Comparison of ENCODE assay signal across 8 mouse cellular contexts in the genomic region with DNA sequence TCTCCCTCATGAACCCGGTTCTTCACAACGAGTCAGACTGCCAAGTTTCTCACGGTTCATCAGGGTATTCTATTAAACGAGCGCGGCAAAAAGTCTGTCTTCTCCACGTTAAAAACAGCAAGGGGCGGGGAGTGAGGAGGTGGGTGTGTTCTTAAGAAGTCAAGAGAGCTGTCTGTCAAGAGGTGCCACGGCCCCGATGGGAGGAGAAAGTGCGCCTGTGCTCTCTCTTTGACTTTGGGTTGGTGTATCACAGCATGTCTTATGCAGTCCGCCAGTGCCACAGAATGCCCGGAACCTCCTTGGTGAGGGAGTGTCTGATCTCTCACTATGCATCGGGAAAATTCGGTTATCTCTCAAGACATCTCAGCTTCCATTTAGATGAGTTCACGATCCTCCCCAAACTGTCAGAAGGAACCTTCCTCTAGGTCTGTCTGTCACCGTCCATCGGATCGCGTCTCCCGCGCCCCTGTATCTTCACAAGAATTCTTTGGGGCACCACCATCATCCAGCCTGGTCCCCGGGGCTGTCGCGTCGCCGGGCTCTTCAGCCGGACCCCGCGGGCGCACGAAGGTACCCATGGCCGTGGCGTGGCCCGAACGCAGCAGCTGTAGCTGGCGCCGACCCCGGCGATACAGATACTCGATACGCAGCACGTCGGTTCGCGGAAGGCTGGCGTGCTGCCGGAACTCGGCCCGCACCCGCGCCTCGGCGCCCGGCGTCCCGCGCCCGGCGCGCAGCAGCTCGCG. TPM values are rescaled to one million over a fixed set of nuclear protein-coding genes. Genes with fewer than 3 reads are reported as not detected.
DNase-seq lines count a peak whose midpoint lies in the region; ATAC-seq and TF ChIP-seq lines count a peak whose summit lies in the region.

A gene (plus strand): TSS at position 202 of the 746 bp plus-strand sequence.

- H3K79me2 ChIP-seq in CH12.LX (replicated peaks; ENCODE audit: control insufficient read depth, extremely low read depth, insufficient read depth, poor library complexity, severe bottlenecking): no peaks in the 10 kb centered on the region

- TF ChIP-seq CTCF in CH12.LX (conservative IDR thresholded peaks at IDR 0.05 in 1 of 2, IDR thresholded peaks at IDR 0.05 in 1 of 2; ENCODE audit: low read depth in 2 of 2, low read length in 2 of 2): no peak

- peaks cover 11% of the 10 kb centered on the region for H3K9me3 ChIP-seq in CH12.LX (replicated peaks; ENCODE audit: low read length)
- H3K9me3 ChIP-seq in heart, embryonic 14.5 days (ENCODE audit: control insufficient read depth, low read length): no peaks in the 10 kb centered on the region
- no peaks in the 10 kb centered on the region for H3K9me3 ChIP-seq in liver, embryonic 16.5 days (replicated peaks; ENCODE audit: control insufficient read depth, low read length)
- H3K9me3 ChIP-seq in neural tube, embryonic 12.5 days: 0 out of 2 replicates have a peak, but pooled peaks cover 5% of the 10 kb centered on the region

- H3K4me1 ChIP-seq in CH12.LX (ENCODE audit: control insufficient read depth in 1 of 2, insufficient read depth in 2 of 2): peaks cover 9 to 33% of the 10 kb centered on the region in 2 experiments; a peak in 3 of 4 replicates
- H3K4me1 ChIP-seq in heart, embryonic 14.5 days (ENCODE audit: control insufficient read depth in 2 of 2, insufficient read depth in 2 of 2, low read length in 2 of 2): peaks cover 3 to 14% of the 10 kb centered on the region in 2 experiments; a peak in 3 of 4 replicates
- peaks cover 19% of the 10 kb centered on the region for H3K4me1 ChIP-seq in liver, embryonic 16.5 days (ENCODE audit: control insufficient read depth, low read depth, low read length)
- peaks cover 18% of the 10 kb centered on the region for H3K4me1 ChIP-seq in neural tube, embryonic 12.5 days

- WGBS in heart, embryonic 14.5 days: under 1% methylated on average over 63 of the region's 63 CpGs
- under 1% methylated on average over 63 of the region's 63 CpGs for WGBS in liver, embryonic 16.5 days (ENCODE audit: insufficient replicate concordance)
- under 1% methylated on average over 63 of the region's 63 CpGs for WGBS in neural tube, embryonic 12.5 days

- H3K27ac ChIP-seq in CH12.LX (ENCODE audit: insufficient read depth, low read depth): peak within 1 kb of the TSS; percentile 71
- H3K27ac ChIP-seq in heart, embryonic 14.5 days (replicated peaks in 1 of 2; ENCODE audit: control insufficient read depth in 1 of 2, insufficient read depth in 1 of 2, low read depth in 2 of 2, low read length in 2 of 2): peak within 1 kb of the TSS; percentile 88 to 92
- H3K27ac ChIP-seq in liver, embryonic 16.5 days (ENCODE audit: low read length): peak within 1 kb of the TSS; percentile 80
- H3K27ac ChIP-seq in neural tube, embryonic 12.5 days: peak within 1 kb of the TSS; percentile 82

- dilution Hi-C loops in CH12.LX (cut with MboI; ENCODE audit: extremely low pct_ligation_motif_present, extremely low pct_unique_long_range_greater_than_20kb, low sequenced_read_pairs): no loop called here

- TF ChIP-seq EP300 in CH12.LX (IDR thresholded peaks at IDR 0.05; ENCODE audit: low read length): no peak

- no peaks in the 10 kb centered on the region for H3K27me3 ChIP-seq in CH12.LX (replicated peaks)
- H3K27me3 ChIP-seq in heart, embryonic 14.5 days (ENCODE audit: control insufficient read depth, insufficient read depth, low read length): no peaks in the 10 kb centered on the region
- H3K27me3 ChIP-seq in liver, embryonic 16.5 days (ENCODE audit: control insufficient read depth, insufficient read depth, low read depth, low read length): no peaks in the 10 kb centered on the region
- no peaks in the 10 kb centered on the region for H3K27me3 ChIP-seq in neural tube, embryonic 12.5 days (replicated peaks)

- in situ Hi-C loops in CH12.LX (cut with MboI; ENCODE audit: low pct_ligation_motif_present, low pct_unique_long_range_greater_than_20kb, low sequenced_read_pairs): no loop called here

- H3K4me3 ChIP-seq in CH12.LX (replicated peaks in 1 of 3; ENCODE audit: low read depth in 2 of 3, low read length in 2 of 3, poor library complexity in 1 of 3): peak within 1 kb of the TSS; percentile 64 to 91 (median 70)
- H3K4me3 ChIP-seq in heart, embryonic 14.5 days (ENCODE audit: control insufficient read depth in 1 of 2, insufficient read depth in 1 of 2, low read depth in 1 of 2, low read length in 2 of 2): peak within 1 kb of the TSS; percentile 80 to 83
- H3K4me3 ChIP-seq in liver, embryonic 16.5 days (ENCODE audit: low read depth, low read length): peak within 1 kb of the TSS; percentile 74
- H3K4me3 ChIP-seq in neural tube, embryonic 12.5 days: peak within 1 kb of the TSS; percentile 83

- TF ChIP-seq POLR2A in CH12.LX (IDR thresholded peaks at IDR 0.05; ENCODE audit: low read depth, low read length): peak; percentile 59

- H3K4me2 ChIP-seq in CH12.LX (ENCODE audit: insufficient read depth, low read depth, poor library complexity, severe bottlenecking): peak within 1 kb of the TSS; percentile 91
- peak within 1 kb of the TSS; percentile 89 for H3K4me2 ChIP-seq in heart, embryonic 14.5 days (ENCODE audit: low read length)
- peak within 1 kb of the TSS; percentile 78 for H3K4me2 ChIP-seq in liver, embryonic 16.5 days (ENCODE audit: low read depth, low read length)
- H3K4me2 ChIP-seq in neural tube, embryonic 12.5 days (replicated peaks): peak within 1 kb of the TSS; percentile 83

- peak; percentile 48; the same call in 1 of the 2 replicates for ATAC-seq in erythroid progenitor cell, adult 5-6 weeks (replicated peaks; ENCODE audit: low FRiP score, poor library complexity, severe bottlenecking)
- peak; percentile 38 for ATAC-seq in heart, embryonic 14.5 days (ENCODE audit: insufficient number of reproducible peaks, insufficient read depth, low FRiP score, low read depth)
- peak; percentile 52 for ATAC-seq in liver, embryonic 16.5 days (ENCODE audit: low read depth)
- ATAC-seq in neural tube, embryonic 12.5 days (ENCODE audit: low FRiP score, low read depth): peak; percentile 71

- peaks cover 3 to 40% of the 10 kb centered on the region in 2 experiments for H3K36me3 ChIP-seq in CH12.LX (replicated peaks in 1 of 2; ENCODE audit: control insufficient read depth in 1 of 2, insufficient read depth in 1 of 2, low read length in 1 of 2)
- H3K36me3 ChIP-seq in heart, embryonic 14.5 days (ENCODE audit: control insufficient read depth, insufficient read depth, low read length): no peaks in the 10 kb centered on the region
- H3K36me3 ChIP-seq in liver, embryonic 16.5 days (ENCODE audit: control insufficient read depth, insufficient read depth): no peaks in the 10 kb centered on the region
- 0 out of 2 replicates have a peak, but pooled peaks cover 4% of the 10 kb centered on the region for H3K36me3 ChIP-seq in neural tube, embryonic 12.5 days

- peak; percentile 88 for DNase-seq in CH12.LX (ENCODE audit: extremely low read depth)
- peak; percentile 96 for DNase-seq in brain, adult 2 months (ENCODE audit: low read depth, low spot score)
- peak; percentile 83 for DNase-seq in kidney, postnatal 10 days
- peak; percentile 71 for DNase-seq in testis, postnatal 10 days (ENCODE audit: low spot score)

- peak within 1 kb of the TSS; percentile 89 for H3K9ac ChIP-seq in CH12.LX (ENCODE audit: insufficient read depth, low read depth)
- H3K9ac ChIP-seq in heart, embryonic 14.5 days (ENCODE audit: low read length): peak within 1 kb of the TSS; percentile 93
- peak within 1 kb of the TSS; percentile 76 for H3K9ac ChIP-seq in liver, embryonic 16.5 days (ENCODE audit: low read depth, low read length)
- H3K9ac ChIP-seq in neural tube, embryonic 12.5 days: peak within 1 kb of the TSS; percentile 86

- TF ChIP-seq RAD21 in CH12.LX (IDR thresholded peaks at IDR 0.05; ENCODE audit: low read depth, low read length): no peak

TF ChIP-seq in CH12.LX, 34 proteins besides CTCF, POLR2A, EP300 and RAD21:
- peak; percentile 35; the same call in 1 of the 2 replicates for TF ChIP-seq TCF12 (IDR thresholded peaks at IDR 0.05; ENCODE audit: low read depth, low read length)
- peak; percentile 14; the same call in 1 of the 2 replicates for TF ChIP-seq MYC (IDR thresholded peaks at IDR 0.05; ENCODE audit: low read depth, low read length)
- TF ChIP-seq NRF1 (IDR thresholded peaks at IDR 0.05; ENCODE audit: low read depth, low read length): peak; percentile 51; the same call in 1 of the 2 replicates
- peak; percentile 70; the same call in 1 of the 2 replicates for TF ChIP-seq TBP (conservative IDR thresholded peaks at IDR 0.05; ENCODE audit: low read depth, low read length)
- TF ChIP-seq MXI1 (IDR thresholded peaks at IDR 0.05; ENCODE audit: low read depth, low read length): peak; percentile 60
- no peak for TF ChIP-seq CHD2 (IDR thresholded peaks at IDR 0.05; ENCODE audit: low read length)
- no peak for TF ChIP-seq UBTF (IDR thresholded peaks at IDR 0.05; ENCODE audit: low read depth, low read length)
- TF ChIP-seq CHD1 (IDR thresholded peaks at IDR 0.05; ENCODE audit: low read depth, low read length): no peak
- peak; percentile 78; the same call in 1 of the 2 replicates for TF ChIP-seq SIN3A (IDR thresholded peaks at IDR 0.05; ENCODE audit: low read length)
- 0 out of 2 replicates have a peak, but pooled peaks have one; percentile 19 for TF ChIP-seq IRF4 (IDR thresholded peaks at IDR 0.05; ENCODE audit: low read depth, low read length)
- 0 out of 2 replicates have a peak, but pooled peaks have one; percentile 20 for TF ChIP-seq POLR2AphosphoS2 (IDR thresholded peaks at IDR 0.05; ENCODE audit: low read depth, low read length)
TF ChIP-seq in CH12.LX: peak in this region for 8.

RNA-seq across cellular contexts. Expression of the gene that starts here (rescaled TPM):
- total RNA-seq in CH12.LX (2012; rRNA removed): 5.6 and 6.2 TPM in 2 replicates
- total RNA-seq in CH12.LX (2014; rRNA removed): 0.35 and 0.70 TPM in 2 replicates
- 6.2 and 9.7 TPM in 2 replicates for polyA plus RNA-seq in CH12.LX (2012; ENCODE audit: insufficient read length, low read depth)
- not detected in 2 replicates for total RNA-seq in erythroid progenitor cell, adult 5-6 weeks (2015; ENCODE audit: low replicate concordance)
- 0.39 TPM in 1 of 2 replicates, not detected in the other for total RNA-seq in erythroid progenitor cell, adult 5-6 weeks (2017; ENCODE audit: low replicate concordance)
- polyA plus RNA-seq in heart, embryonic 14.5 days (2014; fragmentation: Nextera tagmentation; extraction: Ambion mirVana): not detected in 2 replicates
- 0.30 and 0.88 TPM in 2 replicates for polyA plus RNA-seq in liver, embryonic 16.5 days (2015; fragmentation: Nextera tagmentation; extraction: Ambion mirVana)
- not detected in 2 replicates for polyA plus RNA-seq in neural tube, embryonic 12.5 days (2016; fragmentation: Nextera tagmentation; extraction: Ambion mirVana)

Comparison
In these comparisons a context has a peak if more than half of its experiments do, and no peak if none do; other contexts are left out.
1. Peak in every context shown above with its lines: DNase-seq, ATAC-seq, H3K4me3 ChIP-seq and H3K27ac ChIP-seq.
2. Peak in ATAC-seq in erythroid progenitor cell, adult 5-6 weeks; RNA of the gene not detected or under 1 TPM.
3. Peak in ATAC-seq, H3K4me3 ChIP-seq, H3K27ac ChIP-seq, H3K9ac ChIP-seq and H3K4me2 ChIP-seq in heart, embryonic 14.5 days; RNA of the gene not detected or under 1 TPM.
4. Peak in ATAC-seq, H3K4me3 ChIP-seq, H3K27ac ChIP-seq, H3K9ac ChIP-seq and H3K4me2 ChIP-seq in liver, embryonic 16.5 days; RNA of the gene not detected or under 1 TPM.
5. Peak in ATAC-seq, H3K4me3 ChIP-seq, H3K27ac ChIP-seq, H3K9ac ChIP-seq and H3K4me2 ChIP-seq in neural tube, embryonic 12.5 days; RNA of the gene not detected or under 1 TPM.